Mouse (Mus musculus): Measurements from ENCODE around the gene Ryr2. TPM values are rescaled to one million over a fixed set of nuclear protein-coding genes. Genes with fewer than 3 reads are reported as not detected.
"Not testable (repeated sequence)": the region's sequence is repeated elsewhere in the genome, so short reads cannot be mapped to it uniquely, and the experiment has no call there.

The Ryr2 gene
- total RNA-seq, 4 experiments from 2014 or later = 139 to 174 (median 157) TPM

DNA sequence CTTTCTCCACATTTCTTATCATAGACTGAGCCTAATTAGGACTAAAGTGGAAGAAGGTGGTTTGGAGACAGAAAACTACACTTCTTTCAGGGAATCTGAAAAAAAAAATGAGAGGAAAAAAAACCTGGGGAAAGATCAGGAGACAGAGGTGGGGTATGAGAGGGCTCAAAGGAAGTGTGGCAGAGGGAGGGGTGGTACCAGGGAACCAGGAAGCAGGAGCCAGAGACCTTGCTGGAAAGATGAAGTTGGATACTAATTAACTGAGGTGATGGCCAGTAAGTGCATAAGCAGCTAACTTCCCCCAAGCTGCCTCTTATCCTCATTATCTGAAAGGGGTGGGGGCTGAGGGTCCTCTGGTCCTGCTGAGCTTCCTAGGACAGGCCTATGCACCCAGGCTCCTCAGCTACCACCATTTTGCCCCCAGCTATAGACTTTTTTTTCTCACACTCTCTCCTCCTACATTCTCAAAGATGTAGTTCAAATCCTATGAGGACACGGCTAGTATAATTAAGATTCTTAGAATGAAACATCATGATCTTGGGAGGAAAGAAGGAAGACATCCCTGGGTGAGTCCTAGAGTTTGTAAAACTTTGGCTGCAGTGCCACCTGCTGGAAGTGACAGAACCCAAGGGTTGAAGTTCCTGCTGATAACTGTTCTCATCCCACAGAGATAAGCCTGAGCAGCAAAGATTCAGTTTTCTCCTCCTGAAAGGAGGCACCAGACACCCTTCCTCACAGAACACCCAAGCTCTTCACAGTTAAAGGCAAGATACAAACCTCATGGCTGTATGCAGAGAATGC is 543.3 kb downstream of the Ryr2 start:
- peak; percentile 36 to 55 for DNase-seq (ENCODE audit: low spot score in 2 of 2)

DNA sequence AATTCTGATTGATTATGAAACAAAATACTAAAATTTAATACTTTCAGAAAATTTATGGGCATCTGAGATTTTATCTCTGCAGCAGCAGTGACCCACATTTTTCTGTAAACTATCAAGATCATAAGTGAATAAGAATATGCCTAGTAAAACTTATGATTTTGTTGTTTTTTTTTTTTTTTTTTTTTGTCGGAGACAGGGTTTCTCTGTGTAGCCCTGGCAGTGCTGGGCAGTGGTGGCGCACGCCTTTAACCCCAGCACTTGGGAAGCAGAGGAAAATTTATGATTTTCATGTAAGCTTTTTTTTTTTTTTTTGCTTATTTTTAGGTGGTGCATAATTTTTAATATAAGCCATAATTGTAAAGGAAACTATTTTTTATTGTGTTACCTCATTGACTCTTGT is 557.1 kb downstream of the Ryr2 start:
- no peak for DNase-seq (ENCODE audit: low spot score in 2 of 2)

DNA sequence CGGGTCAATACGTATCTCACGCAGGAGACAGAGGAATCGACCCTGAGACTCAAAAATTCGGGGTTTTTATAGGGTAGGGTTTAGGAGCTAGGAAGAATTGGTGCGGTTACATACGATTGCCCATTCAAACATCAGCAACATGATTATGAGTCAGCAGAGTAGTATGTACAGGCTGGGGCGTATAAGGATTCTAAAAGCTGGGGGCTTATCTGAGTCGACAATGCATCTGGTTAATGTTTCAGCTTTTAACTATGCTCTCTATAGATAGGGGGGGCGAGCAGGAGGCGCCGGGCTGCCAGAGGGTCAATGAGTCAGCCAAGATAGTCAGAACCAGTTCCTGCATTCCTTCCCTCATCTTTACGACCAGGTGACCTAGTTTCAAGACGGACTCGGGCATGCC is 557.6 kb downstream of the Ryr2 start:
- DNase-seq (ENCODE audit: low spot score in 2 of 2) = not testable (repeated sequence)

DNA sequence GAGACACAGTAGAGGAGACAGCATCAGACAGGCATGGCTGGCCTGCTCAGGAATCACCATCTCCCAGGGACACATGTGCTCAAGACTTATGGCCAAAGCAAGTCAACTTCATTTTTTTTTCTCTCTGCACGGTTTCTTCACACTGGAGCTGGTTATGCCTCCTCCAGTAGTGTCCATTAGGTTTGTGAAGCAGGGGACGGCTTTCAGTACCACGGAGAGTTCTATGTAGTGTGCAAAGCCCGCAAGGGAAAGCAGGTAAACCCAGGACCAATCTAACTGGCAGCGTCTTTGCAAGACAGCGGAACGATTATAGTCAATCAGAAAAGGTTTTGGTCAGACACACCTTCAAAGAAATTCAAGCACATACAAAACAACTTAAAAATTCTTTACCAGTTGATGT is 560.9 kb downstream of the Ryr2 start:
- DNase-seq (ENCODE audit: low spot score in 2 of 2) = no peak

DNA sequence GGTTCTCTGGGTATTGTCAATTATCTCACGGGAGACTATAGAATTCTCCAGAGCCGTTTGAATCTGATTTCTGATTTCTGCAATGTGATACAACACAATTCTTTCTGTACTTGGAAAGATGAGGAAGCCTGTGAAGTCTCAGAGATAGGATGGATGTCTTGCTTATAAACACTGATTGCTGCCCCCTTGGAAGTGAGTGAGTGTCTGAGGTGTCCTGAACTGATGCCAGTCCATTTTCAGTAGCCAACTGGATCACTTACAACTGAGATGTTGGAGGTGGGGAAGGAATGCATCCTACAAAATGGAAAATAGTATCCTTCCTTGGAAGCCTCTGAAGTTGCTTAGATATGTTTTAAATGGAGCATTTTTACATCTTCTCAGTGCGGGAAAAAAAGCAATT is 564.2 kb downstream of the Ryr2 start:
- DNase-seq (ENCODE audit: low spot score in 2 of 2) = no peak

DNA sequence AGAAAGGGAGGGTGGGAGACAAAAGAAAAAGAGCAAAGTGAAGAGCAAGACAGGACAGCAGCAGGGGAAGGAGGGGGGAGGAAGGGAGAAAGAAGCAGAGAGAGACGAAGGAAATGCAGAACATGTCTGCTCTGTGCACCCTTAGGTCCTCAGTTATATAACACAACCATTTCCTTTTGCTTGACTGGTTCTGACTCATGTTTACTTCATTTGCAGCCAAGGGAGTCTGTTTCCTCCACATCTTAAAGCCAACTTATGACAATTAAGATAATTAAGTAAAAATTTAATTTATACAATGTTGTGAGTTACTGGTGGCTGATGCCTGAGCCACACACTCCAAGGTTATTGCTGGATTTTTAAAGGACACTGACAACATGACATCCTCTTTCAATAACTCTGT is 569.9 kb downstream of the Ryr2 start:
- no peak for DNase-seq (ENCODE audit: low spot score in 2 of 2)

DNA sequence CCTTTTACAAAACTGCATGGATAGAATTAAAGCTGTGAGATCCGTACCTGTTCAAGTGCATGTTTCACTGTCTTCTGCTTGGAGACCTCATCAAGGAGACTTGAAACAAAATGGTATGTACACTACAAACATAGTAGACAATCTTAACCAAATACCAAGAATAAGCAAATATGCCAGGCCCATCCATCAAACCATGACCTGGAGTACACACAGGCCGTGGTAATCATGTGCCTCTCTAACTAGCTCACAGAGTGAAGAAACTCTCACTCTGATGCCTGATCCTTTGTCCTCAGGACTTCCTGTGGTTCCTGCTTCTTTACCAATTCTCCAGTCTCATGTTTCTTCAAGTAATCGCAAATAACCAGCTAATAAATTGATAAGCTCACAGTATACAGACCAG is 570.9 kb downstream of the Ryr2 start:
- DNase-seq (ENCODE audit: low spot score in 2 of 2) = no peak

DNA sequence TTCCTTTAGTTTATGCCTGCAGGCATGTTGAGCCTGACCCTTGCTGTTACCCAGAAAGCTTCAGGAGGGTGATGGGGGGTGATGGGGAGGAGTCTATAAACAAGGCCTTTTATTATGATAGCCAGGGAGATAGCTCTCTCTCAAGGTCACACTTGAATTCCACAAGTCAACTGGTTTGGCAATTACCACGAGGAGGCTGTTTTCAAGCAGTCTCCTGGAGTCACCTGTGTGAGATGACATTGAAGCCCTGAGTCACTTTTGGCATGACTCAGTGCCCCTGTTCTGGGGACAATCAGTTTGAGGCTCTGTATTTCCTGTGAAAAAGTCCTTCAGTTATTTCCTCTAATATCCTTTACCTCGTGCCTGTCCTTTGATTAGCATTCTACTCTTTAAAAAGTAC is 573.5 kb downstream of the Ryr2 start:
- DNase-seq (ENCODE audit: low spot score in 2 of 2) = no peak

DNA sequence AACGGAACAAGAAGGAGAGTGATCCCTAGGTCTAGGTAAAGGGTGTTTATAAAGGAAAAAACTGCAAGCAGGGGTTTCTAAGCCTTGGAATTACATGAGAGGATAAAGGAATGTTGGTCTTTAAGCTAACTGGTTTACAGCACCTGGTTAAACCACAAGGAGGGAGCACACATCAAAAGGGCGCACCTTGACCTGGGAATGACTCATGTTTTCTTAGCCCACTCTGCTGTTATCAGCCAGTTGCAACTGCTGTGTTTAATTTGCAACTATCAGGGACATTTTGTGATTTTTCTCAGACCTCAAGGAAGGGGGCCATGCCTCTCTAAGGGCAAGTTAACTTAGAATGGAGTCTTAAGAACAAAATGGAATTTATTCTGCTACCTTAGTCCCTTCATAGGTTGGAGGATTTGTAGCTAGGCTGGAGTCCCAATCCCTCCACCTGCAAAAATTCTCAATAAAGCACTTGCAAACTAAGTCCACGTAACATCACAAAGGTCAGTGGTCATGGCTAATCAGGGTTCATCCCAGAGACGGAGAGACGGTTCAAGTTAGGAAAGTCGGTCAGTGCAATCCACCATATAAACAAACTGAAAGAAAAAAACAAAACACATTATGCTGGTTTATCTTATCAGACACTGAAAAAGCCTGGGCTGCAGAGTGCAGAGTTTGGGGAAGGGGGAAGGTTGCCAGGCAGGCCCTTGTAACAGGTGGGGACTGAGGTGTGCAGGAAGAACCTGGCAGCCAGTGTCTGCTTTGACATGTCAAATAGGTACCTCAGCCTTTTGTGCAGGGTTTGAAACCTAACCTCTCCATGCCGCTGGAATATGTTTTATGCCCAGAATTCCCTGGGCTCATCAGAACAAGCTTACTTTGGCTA is 574.5 kb downstream of the Ryr2 start:
- no peak for DNase-seq (ENCODE audit: low spot score in 2 of 2)

DNA sequence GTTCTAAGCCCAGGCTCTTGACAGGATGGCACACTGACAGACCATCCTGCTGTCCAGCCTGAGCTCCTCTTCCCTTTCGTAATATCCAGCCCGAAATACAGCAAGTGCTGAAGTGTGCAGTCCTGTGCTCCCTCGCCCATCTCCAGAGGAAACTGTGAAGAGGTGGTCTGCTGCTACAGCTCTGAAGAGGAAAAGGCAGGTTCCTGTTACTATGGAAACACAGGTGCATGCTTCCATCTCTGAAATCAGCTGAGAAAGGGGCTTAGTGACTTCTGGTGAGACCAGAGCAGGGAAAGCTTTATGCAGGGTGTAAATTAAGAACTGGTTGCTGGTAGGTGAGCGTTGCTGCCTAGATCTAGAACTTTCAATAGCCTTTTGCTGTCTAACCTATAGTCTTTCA is 583.1 kb downstream of the Ryr2 start:
- no peak for DNase-seq (ENCODE audit: low spot score in 2 of 2)

DNA sequence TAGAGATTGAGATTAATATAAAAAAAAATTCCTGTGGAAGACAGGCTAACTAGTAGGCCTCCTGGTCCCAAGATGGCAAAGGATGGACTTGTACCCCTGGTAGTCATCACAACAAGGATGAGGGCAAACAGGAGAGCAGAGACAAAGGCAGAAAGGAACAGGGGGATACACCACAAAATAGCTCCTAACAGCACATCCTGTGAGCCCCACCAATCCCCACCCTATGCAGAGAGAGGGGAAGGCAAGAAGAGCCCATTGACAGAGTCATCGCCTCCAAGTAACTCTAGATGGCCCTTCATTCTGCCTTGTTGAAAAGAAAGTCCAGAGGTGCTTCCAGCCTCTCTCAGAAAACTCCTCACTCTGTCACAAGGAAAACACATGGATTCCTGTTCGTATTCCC is 586.0 kb downstream of the Ryr2 start:
- DNase-seq (ENCODE audit: low spot score in 2 of 2) = no peak

DNA sequence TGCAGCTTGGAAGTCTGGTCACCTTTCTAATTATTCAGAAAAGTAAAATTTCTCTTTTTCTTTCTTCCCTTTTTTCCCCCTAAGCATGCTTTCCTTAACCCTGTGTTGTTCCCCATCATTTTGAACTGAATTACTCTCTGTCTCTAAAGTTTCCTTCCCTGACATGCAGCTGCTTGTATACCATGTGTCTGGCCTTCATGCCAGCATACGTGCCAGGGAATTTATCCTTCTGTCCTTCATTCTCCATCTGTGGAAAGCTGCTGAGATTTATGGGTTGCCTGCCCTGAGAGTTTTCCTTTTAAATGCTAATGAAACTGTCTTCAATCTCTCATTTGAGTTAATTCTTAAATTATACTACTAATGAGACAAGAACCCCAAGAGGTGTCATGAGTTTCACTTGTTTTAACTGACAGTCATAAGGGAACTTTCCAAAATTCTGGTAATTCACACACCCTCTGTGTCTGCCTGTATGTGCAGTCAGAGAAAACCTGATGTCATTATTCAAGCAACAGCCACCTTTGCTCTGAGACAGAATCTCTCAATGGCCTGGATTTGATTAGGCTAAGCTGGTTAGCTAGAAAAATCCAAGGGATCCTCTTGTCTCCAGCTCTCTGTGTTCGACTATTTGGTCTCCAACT is 595.1 kb downstream of the Ryr2 start:
- DNase-seq (ENCODE audit: low spot score in 2 of 2) = no peak

Other genes with a start within 250 kb of the Ryr2 start
- gene Mtr, start 151.2 kb upstream of the Ryr2 start, total RNA-seq (2022) = 10 to 100 TPM; 15.6 to 17.4 (median 16.6) TPM
- 10 to 100 TPM; 23.9 to 30.1 (median 25.2) TPM for gene Actn2, start 233.8 kb upstream of the Ryr2 start, total RNA-seq (2022)